Mouse (Mus musculus) midbrain, embryonic 16.5 days (tissue): ENCODE measurements at regions not wholly inside any gene's neighbourhood (a gene's known extent, or its start where the extent isn't known, plus 50 kb on each side); places are given as distances from the start of the nearest gene placed in this dataset.

Experiments
- ATAC-seq: fragments of 200-750 bp; cut with Nextera tagmentation; 2 replicates; pipeline ENCODE4 v1.8.0; 2017; ENCODE audit warnings: moderate TSS enrichment
- H3K27ac ChIP-seq: fragments of 300-500 bp; sonication (generic); 2 replicates; pipeline ENCODE4 v1.5.1; 2014; ENCODE audit warnings: mild to moderate bottlenecking, low read length, mixed read lengths
- H3K27me3 ChIP-seq: fragments of 300-500 bp; sonication (generic); 2 replicates; pipeline ENCODE4 v1.6.1; 2014; ENCODE audit warnings: low read depth, low read length, mixed read lengths; ENCODE audit not compliant: control insufficient read depth, insufficient read depth
- H3K36me3 ChIP-seq: fragments of 300-500 bp; sonication (generic); 2 replicates; pipeline ENCODE4 v1.6.1; 2014; ENCODE audit warnings: mild to moderate bottlenecking, low read length, moderate library complexity, mixed read lengths; ENCODE audit not compliant: control insufficient read depth, insufficient read depth
- H3K4me1 ChIP-seq: fragments of 300-500 bp; sonication (generic); 2 replicates; pipeline ENCODE4 v1.6.1; 2014; ENCODE audit warnings: mild to moderate bottlenecking, low read length, mixed read lengths; ENCODE audit not compliant: control insufficient read depth, insufficient read depth
- H3K4me2 ChIP-seq: fragments of 300-500 bp; sonication (generic); 2 replicates; pipeline ENCODE4 v1.6.1; 2014; ENCODE audit warnings: mild to moderate bottlenecking, low read length, mixed read lengths
- H3K4me3 ChIP-seq: fragments of 300-500 bp; sonication (generic); 2 replicates; pipeline ENCODE4 v1.5.1; 2014; ENCODE audit warnings: low read depth, mild to moderate bottlenecking, low read length, moderate library complexity, mixed read lengths
- H3K9ac ChIP-seq: fragments of 300-500 bp; sonication (generic); 2 replicates; pipeline ENCODE4 v1.6.1; 2014; ENCODE audit warnings: low read depth, low read length, mixed read lengths
- H3K9me3 ChIP-seq: fragments of 300-500 bp; sonication (generic); replicated peaks from 2 replicates; pipeline ENCODE4 v1.6.1; 2014; ENCODE audit warnings: mild to moderate bottlenecking, low read length, mixed read lengths; ENCODE audit not compliant: control insufficient read depth, poor library complexity, severe bottlenecking
- WGBS: fragments of 180-500 bp; shearing (Covaris S2); extraction: QIAGEN DNeasy Blood & Tissue Kit; methylation state at CpG from one replicate; pipeline ENCODE4 v1.1.7; 2014; 5-methylcytosine and 5-hydroxymethylcytosine counted together

GRCm38 (mm10) chr1:127087616-127088015, 117.2 kb upstream of the Mgat5 start:
- H3K36me3 ChIP-seq: no peaks in the 10 kb centered on the region
- ATAC-seq: no peak

GRCm38 (mm10) chr1:127085988-127086387, 118.8 kb upstream of the Mgat5 start:
- H3K27ac ChIP-seq: no peak overlapping the region
- H3K4me3 ChIP-seq: no peak overlapping the region
- H3K27me3 ChIP-seq: no peaks in the 10 kb centered on the region
- no peak overlapping the region for H3K9ac ChIP-seq
- ATAC-seq: no peak
- 95% methylated on average over 4 of the region's 4 CpGs for WGBS
- no peaks in the 10 kb centered on the region for H3K36me3 ChIP-seq
- H3K4me1 ChIP-seq: no peaks in the 10 kb centered on the region
- H3K9me3 ChIP-seq: peaks cover 4% of the 10 kb centered on the region; the same call in 1 of the 2 replicates
- H3K4me2 ChIP-seq: no peak overlapping the region

More at GRCm38 (mm10) chr1:127087616-127088015, 117.2 kb upstream of the Mgat5 start:
- no peaks in the 10 kb centered on the region for H3K4me1 ChIP-seq
- no peaks in the 10 kb centered on the region for H3K27me3 ChIP-seq
- H3K9ac ChIP-seq: no peak overlapping the region
- no peak overlapping the region for H3K27ac ChIP-seq
- no peak overlapping the region for H3K4me3 ChIP-seq
- H3K4me2 ChIP-seq: no peak overlapping the region
- peaks cover 4% of the 10 kb centered on the region; the same call in 1 of the 2 replicates for H3K9me3 ChIP-seq

GRCm38 (mm10) chr1:127083761-127084308, 121.0 kb upstream of the Mgat5 start:
- no peak overlapping the region for H3K9ac ChIP-seq
- no peak for ATAC-seq
- H3K4me1 ChIP-seq: no peaks in the 10 kb centered on the region
- H3K4me2 ChIP-seq: no peak overlapping the region
- 64% methylated on average over 3 of the region's 3 CpGs for WGBS
- H3K9me3 ChIP-seq: no peaks in the 10 kb centered on the region; the same call in 1 of the 2 replicates
- H3K36me3 ChIP-seq: no peaks in the 10 kb centered on the region
- H3K27me3 ChIP-seq: no peaks in the 10 kb centered on the region
- no peak overlapping the region for H3K4me3 ChIP-seq
- H3K27ac ChIP-seq: no peak overlapping the region

- Histone ChIP-seq H3K4me1 (no peaks in the 10 kb centered on the region), H3K4me3 (no peak overlapping the region), H3K36me3 (no peaks in the 10 kb centered on the region), H3K27me3 (no peaks in the 10 kb centered on the region), H3K9me3 (no peaks in the 10 kb centered on the region; the same call in 1 of the 2 replicates), H3K27ac (no peak overlapping the region), H3K4me2 (no peak overlapping the region), H3K9ac (no peak overlapping the region)
- ATAC-seq: no peak
- 77% methylated on average over 4 of the region's 4 CpGs for WGBS
Measured at GRCm38 (mm10) chr1:127079012-127079411, 125.8 kb upstream of the Mgat5 start.

GRCm38 (mm10) chr1:127062430-127062829, 142.4 kb upstream of the Mgat5 start:
- Histone ChIP-seq H3K27me3 (no peaks in the 10 kb centered on the region), H3K4me1 (no peaks in the 10 kb centered on the region), H3K4me2 (no peak overlapping the region), H3K27ac (no peak overlapping the region), H3K9ac (no peak overlapping the region), H3K36me3 (no peaks in the 10 kb centered on the region), H3K9me3 (0 out of 2 replicates have a peak, but pooled peaks cover 2% of the 10 kb centered on the region), H3K4me3 (no peak overlapping the region)
- ATAC-seq: no peak
- WGBS: 90% methylated on average over 2 of the region's 2 CpGs

GRCm38 (mm10) chr1:127045711-127046420, 158.9 kb upstream of the Mgat5 start:
- Histone ChIP-seq H3K4me3 (no peak overlapping the region), H3K27ac (no peak overlapping the region), H3K27me3 (no peaks in the 10 kb centered on the region), H3K9ac (no peak overlapping the region), H3K36me3 (no peaks in the 10 kb centered on the region), H3K4me2 (no peak overlapping the region), H3K9me3 (no peaks in the 10 kb centered on the region), H3K4me1 (no peaks in the 10 kb centered on the region)
- no peak for ATAC-seq
- 77% methylated on average over 6 of the region's 6 CpGs for WGBS

GRCm38 (mm10) chr1:127034748-127035147, 170.1 kb upstream of the Mgat5 start:
- no peaks in the 10 kb centered on the region for H3K9me3 ChIP-seq
- H3K4me3 ChIP-seq: no peak overlapping the region
- H3K27ac ChIP-seq: no peak overlapping the region
- WGBS: 98% methylated on average over 2 of the region's 2 CpGs
- H3K4me1 ChIP-seq: no peaks in the 10 kb centered on the region
- H3K4me2 ChIP-seq: no peak overlapping the region
- ATAC-seq: no peak
- no peaks in the 10 kb centered on the region for H3K36me3 ChIP-seq
- H3K9ac ChIP-seq: no peak overlapping the region
- H3K27me3 ChIP-seq: no peaks in the 10 kb centered on the region

- Histone ChIP-seq H3K4me1 (no peaks in the 10 kb centered on the region), H3K27me3 (no peaks in the 10 kb centered on the region), H3K9me3 (no peaks in the 10 kb centered on the region), H3K4me3 (no peak overlapping the region), H3K27ac (no peak overlapping the region), H3K9ac (no peak overlapping the region), H3K4me2 (no peak overlapping the region), H3K36me3 (no peaks in the 10 kb centered on the region)
- 14% methylated on average over 4 of the region's 4 CpGs for whole genome bisulfite sequencing
- 0 out of 2 replicates have a peak, but pooled peaks have one; percentile 45 for ATAC-seq
Measured at GRCm38 (mm10) chr1:127031563-127031962, 173.3 kb upstream of the Mgat5 start.

GRCm38 (mm10) chr1:127028872-127029497, 175.8 kb upstream of the Mgat5 start:
- Histone ChIP-seq H3K27me3 (no peaks in the 10 kb centered on the region), H3K9me3 (no peaks in the 10 kb centered on the region), H3K4me3 (no peak overlapping the region), H3K27ac (no peak overlapping the region), H3K9ac (no peak overlapping the region), H3K4me1 (no peaks in the 10 kb centered on the region), H3K36me3 (no peaks in the 10 kb centered on the region), H3K4me2 (no peak overlapping the region)
- 81% methylated on average over 1 of the region's 1 CpGs for WGBS
- ATAC-seq: no peak
